Mouse (Mus musculus): Measurements from ENCODE around the gene AC131692.1.

GRCm38 (mm10) chr19:6140678-6141393 is 46.6 kb downstream of the AC131692.1 start, which contains the start of gene Batf2:
- TF ChIP-seq EP300 (IDR thresholded peaks at IDR 0.05) (no peak), CTCF (IDR thresholded peaks at IDR 0.05) (peak; percentile 84)

Measured in lung, postnatal 0 days (tissue).